ENCODE assay signal across 8 mouse cellular contexts in genomic region chr8:95697128-95697527, GRCm38 (mm10). TPM values are rescaled to one million over a fixed set of nuclear protein-coding genes. Genes with fewer than 3 reads are reported as not detected.
DNase-seq lines count a peak whose midpoint lies in the region; ATAC-seq lines count a peak whose summit lies in the region.

No protein-coding gene starts in this region.

- no peak overlapping the region for H3K4me2 ChIP-seq in liver, embryonic 12.5 days
- H3K4me2 ChIP-seq in limb, embryonic 13.5 days (replicated peaks) = peak overlapping the region; percentile 58

- peaks cover under 1% of the 10 kb centered on the region for H3K4me1 ChIP-seq in liver, embryonic 12.5 days
- H3K4me1 ChIP-seq in embryonic facial prominence, embryonic 10.5 days = peaks cover 26% of the 10 kb centered on the region
- peaks cover 11% of the 10 kb centered on the region for H3K4me1 ChIP-seq in limb, embryonic 13.5 days

- no peak for ATAC-seq in liver, embryonic 12.5 days
- ATAC-seq in limb, embryonic 13.5 days (ENCODE audit: low FRiP score, low read depth) = peak; percentile 66; the same call in 1 of the 2 replicates

- H3K27me3 ChIP-seq in liver, embryonic 12.5 days (replicated peaks) = peaks cover 94% of the 10 kb centered on the region
- H3K27me3 ChIP-seq in embryonic facial prominence, embryonic 10.5 days (replicated peaks; ENCODE audit: low read depth, poor library complexity, severe bottlenecking) = peaks cover 83% of the 10 kb centered on the region
- peaks cover 50% of the 10 kb centered on the region for H3K27me3 ChIP-seq in limb, embryonic 13.5 days
- H3K27me3 ChIP-seq in splenic B cell, adult 2 months (ENCODE audit: control insufficient read depth, insufficient read depth, low read length, poor library complexity, severe bottlenecking) = no peaks in the 10 kb centered on the region

- no peak overlapping the region for H3K4me3 ChIP-seq in liver, embryonic 12.5 days
- peak overlapping the region; percentile 33; the same call in 1 of the 2 replicates for H3K4me3 ChIP-seq in embryonic facial prominence, embryonic 10.5 days
- H3K4me3 ChIP-seq in limb, embryonic 13.5 days = peak overlapping the region; percentile 22

- H3K9ac ChIP-seq in liver, embryonic 12.5 days = no peak overlapping the region
- H3K9ac ChIP-seq in limb, embryonic 13.5 days = 0 out of 2 replicates have a peak overlapping the region, but pooled peaks have one; percentile 48

- no peak overlapping the region for H3K27ac ChIP-seq in liver, embryonic 12.5 days
- H3K27ac ChIP-seq in embryonic facial prominence, embryonic 10.5 days (replicated peaks) = no peak overlapping the region
- H3K27ac ChIP-seq in limb, embryonic 13.5 days = no peak overlapping the region

- no peaks in the 10 kb centered on the region for H3K36me3 ChIP-seq in liver, embryonic 12.5 days
- no peaks in the 10 kb centered on the region for H3K36me3 ChIP-seq in embryonic facial prominence, embryonic 10.5 days (replicated peaks)
- H3K36me3 ChIP-seq in limb, embryonic 13.5 days = no peaks in the 10 kb centered on the region
- no peaks in the 10 kb centered on the region for H3K36me3 ChIP-seq in splenic B cell, adult 2 months (ENCODE audit: control insufficient read depth, insufficient read depth, low read length, poor library complexity, severe bottlenecking)

- H3K9me3 ChIP-seq in liver, embryonic 12.5 days (replicated peaks) = no peaks in the 10 kb centered on the region
- no peaks in the 10 kb centered on the region for H3K9me3 ChIP-seq in embryonic facial prominence, embryonic 10.5 days
- H3K9me3 ChIP-seq in limb, embryonic 13.5 days = no peaks in the 10 kb centered on the region

- DNase-seq in liver = peak; percentile 79
- DNase-seq in embryonic facial prominence, embryonic 10.5 days (ENCODE audit: low spot score) = peak; percentile 93
- DNase-seq in heart, adult 18-20 months = peak; percentile 64 to 91
- peak; percentile 47 to 73 for DNase-seq in kidney, adult 8-10 months
- peak; percentile 86 for DNase-seq in naive thymus-derived CD4-positive, alpha-beta T cell, adult 2 months (ENCODE audit: low read depth)
- peak; percentile 82 for DNase-seq in splenic B cell, adult 2 months (ENCODE audit: low read depth, low spot score)

- 2% methylated on average over 11 of the region's 11 CpGs for WGBS in liver, embryonic 12.5 days (ENCODE audit: insufficient replicate concordance)
- WGBS in embryonic facial prominence, embryonic 10.5 days = 2% methylated on average over 11 of the region's 11 CpGs
- WGBS in limb, embryonic 13.5 days = 0% methylated on average over 11 of the region's 11 CpGs

RNA-seq across cellular contexts. Expression of gene Setd6, which starts 18.6 kb away (rescaled TPM):
- polyA plus RNA-seq in liver, embryonic 12.5 days (2016; fragmentation: Nextera tagmentation; extraction: Ambion mirVana) = 29.8 and 32.7 TPM in 2 replicates
- 19.9 and 21.0 TPM in 2 replicates for polyA plus RNA-seq in embryonic facial prominence, embryonic 10.5 days (2016; fragmentation: Nextera tagmentation; extraction: Ambion mirVana)
- total RNA-seq in heart, adult 18-20 months (2021) = 10 to 100 TPM; 15.8 to 21.0 TPM
- polyA plus RNA-seq in limb, embryonic 13.5 days (2015; fragmentation: Nextera tagmentation; extraction: Ambion mirVana) = 15.1 and 19.8 TPM in 2 replicates

RNA-seq across cellular contexts. Expression of gene Ndrg4, which starts 20.3 kb away (rescaled TPM):
- polyA plus RNA-seq in liver, embryonic 12.5 days (2016; fragmentation: Nextera tagmentation; extraction: Ambion mirVana) = 1.9 and 2.1 TPM in 2 replicates
- polyA plus RNA-seq in embryonic facial prominence, embryonic 10.5 days (2016; fragmentation: Nextera tagmentation; extraction: Ambion mirVana) = 18.5 and 20.6 TPM in 2 replicates
- total RNA-seq in heart, adult 18-20 months (2021) = 100 to 1,000 TPM; 144 to 150 TPM
- 15.8 and 17.5 TPM in 2 replicates for polyA plus RNA-seq in limb, embryonic 13.5 days (2015; fragmentation: Nextera tagmentation; extraction: Ambion mirVana)
